Mouse (Mus musculus) monocyte, adult 2 months (primary cell): ENCODE data around the gene Scd2.
"Not testable (repeated sequence)": the region's sequence is repeated elsewhere in the genome, so short reads cannot be mapped to it uniquely, and the experiment has no call there.

Experiments
- DNase-seq, 2 experiments: peaks; one replicate each; pipeline ENCODE4 v3.0.0; 2022; ENCODE audit warnings: low spot score in 2 of 2, low read depth in 1 of 2

Scd2 gene

GRCm38 (mm10) chr19:44311306-44312006 is 18.0 kb downstream of the Scd2 start:
- DNase-seq: no peak

- DNase-seq: no peak
These were observed 18.5 kb downstream of the Scd2 start for GRCm38 (mm10) chr19:44312007-44312360.

GRCm38 (mm10) chr19:44313066-44313465 is 19.6 kb downstream of the Scd2 start:
- no peak for DNase-seq

- peak in 1 of 2 experiments; percentile 47 for DNase-seq
These were observed 20.9 kb downstream of the Scd2 start for GRCm38 (mm10) chr19:44314327-44314759.

- no peak for DNase-seq
These were observed 21.5 kb downstream of the Scd2 start for GRCm38 (mm10) chr19:44314871-44315414.

- no peak for DNase-seq
These were observed 23.4 kb downstream of the Scd2 start for GRCm38 (mm10) chr19:44316752-44317315.

GRCm38 (mm10) chr19:44317391-44317790 is 23.9 kb downstream of the Scd2 start:
- no peak for DNase-seq

GRCm38 (mm10) chr19:44318545-44318944 is 25.1 kb downstream of the Scd2 start:
- DNase-seq: no peak

- DNase-seq: no peak
These were observed 26.8 kb downstream of the Scd2 start for GRCm38 (mm10) chr19:44320316-44320715.

GRCm38 (mm10) chr19:44321201-44321600 is 27.7 kb downstream of the Scd2 start:
- no peak for DNase-seq

- DNase-seq: no peak
These were observed 28.2 kb downstream of the Scd2 start for GRCm38 (mm10) chr19:44321631-44322030.

- no peak for DNase-seq
These were observed 36.1 kb downstream of the Scd2 start for GRCm38 (mm10) chr19:44329566-44329965.

- DNase-seq: not testable (repeated sequence)
These were observed 37.7 kb downstream of the Scd2 start for GRCm38 (mm10) chr19:44331128-44331527.

GRCm38 (mm10) chr19:44331911-44332310 is 38.4 kb downstream of the Scd2 start:
- DNase-seq: no peak

GRCm38 (mm10) chr19:44332326-44332725 is 38.9 kb downstream of the Scd2 start:
- no peak for DNase-seq

GRCm38 (mm10) chr19:44332833-44333623 is 39.6 kb downstream of the Scd2 start, which contains the start of gene Scd4:
Gene Scd4 (plus strand): TSS chr19:44333092.
- no peak for DNase-seq

- DNase-seq: no peak
These were observed 40.5 kb downstream of the Scd2 start for GRCm38 (mm10) chr19:44333991-44334390.

GRCm38 (mm10) chr19:44335876-44336662 is 42.6 kb downstream of the Scd2 start:
- no peak for DNase-seq

GRCm38 (mm10) chr19:44349689-44350088 is 56.2 kb downstream of the Scd2 start:
- DNase-seq: no peak

- DNase-seq: no peak
These were observed 58.3 kb downstream of the Scd2 start for GRCm38 (mm10) chr19:44351756-44352155.
